Mouse (Mus musculus) right cerebral cortex, adult 18-20 months (tissue): ENCODE results near the gene Gtsf1.
"Not testable (repeated sequence)": the region's sequence is repeated elsewhere in the genome, so short reads cannot be mapped to it uniquely, and the experiment has no call there.

Experiments used
- DNase-seq: peaks from one replicate; pipeline ENCODE4 v3.0.0; 2022; ENCODE audit warnings: mixed read lengths

Gene Gtsf1

GRCm38 (mm10) chr15:103430241-103430640 lies at the start of gene Gtsf1:
Gene Gtsf1, minus strand, starts transcription at chr15:103430470.
- no peak for DNase-seq

- DNase-seq, result no peak
These were observed 48.9 kb upstream of the Gtsf1 start for GRCm38 (mm10) chr15:103479080-103479606.

- no peak for DNase-seq
These were observed 43.5 kb upstream of the Gtsf1 start for GRCm38 (mm10) chr15:103473769-103474168.

GRCm38 (mm10) chr15:103473182-103473581 lies 42.9 kb upstream of the Gtsf1 start:
- peak; percentile 43 for DNase-seq

GRCm38 (mm10) chr15:103472265-103472664 lies 42.0 kb upstream of the Gtsf1 start:
- DNase-seq, result no peak

GRCm38 (mm10) chr15:103471488-103472194 lies 41.4 kb upstream of the Gtsf1 start:
- no peak for DNase-seq

GRCm38 (mm10) chr15:103462539-103463261 lies 32.4 kb upstream of the Gtsf1 start:
- DNase-seq, result no peak

GRCm38 (mm10) chr15:103454449-103454848 lies 24.2 kb upstream of the Gtsf1 start:
- DNase-seq, result no peak

- DNase-seq, result peak; percentile 4
These were observed 23.4 kb upstream of the Gtsf1 start, which contains the start of gene Nckap1l for GRCm38 (mm10) chr15:103453551-103454218. Gene Nckap1l, plus strand, starts transcription at chr15:103453794.

- DNase-seq, result no peak
These were observed 18.1 kb upstream of the Gtsf1 start, which contains the start of gene Gtsf2 for GRCm38 (mm10) chr15:103448369-103448768. Gene Gtsf2, minus strand, starts transcription at chr15:103448469.

GRCm38 (mm10) chr15:103445966-103446365 lies 15.7 kb upstream of the Gtsf1 start:
- DNase-seq, result not testable (repeated sequence)

- DNase-seq, result no peak
These were observed 3.3 kb downstream of the Gtsf1 start for GRCm38 (mm10) chr15:103427017-103427416.

- DNase-seq, result not testable (repeated sequence)
These were observed 24.7 kb downstream of the Gtsf1 start for GRCm38 (mm10) chr15:103405586-103405985.

GRCm38 (mm10) chr15:103401361-103401760 lies 28.9 kb downstream of the Gtsf1 start:
- DNase-seq, result no peak

- no peak for DNase-seq
These were observed 36.7 kb downstream of the Gtsf1 start for GRCm38 (mm10) chr15:103393577-103393976.

GRCm38 (mm10) chr15:103388556-103389145 lies 41.6 kb downstream of the Gtsf1 start:
- DNase-seq, result no peak

GRCm38 (mm10) chr15:103383771-103384488 lies 46.3 kb downstream of the Gtsf1 start:
- DNase-seq, result no peak

- no peak for DNase-seq
These were observed 47.4 kb downstream of the Gtsf1 start for GRCm38 (mm10) chr15:103382795-103383406.

- no peak for DNase-seq
These were observed 48.2 kb downstream of the Gtsf1 start for GRCm38 (mm10) chr15:103382075-103382474.

GRCm38 (mm10) chr15:103378665-103379356 lies 51.5 kb downstream of the Gtsf1 start:
- no peak for DNase-seq
